In genomic region chr17:3113737-3114357, GRCm38 (mm10) we compare ENCODE assay signal across 8 mouse cellular contexts. TPM values are rescaled to one million over a fixed set of nuclear protein-coding genes. Genes with fewer than 3 reads are reported as not detected.
DNase-seq lines count a peak whose midpoint lies in the region; ATAC-seq lines count a peak whose summit lies in the region.

No protein-coding gene starts in this region.

- ATAC-seq in erythroblast, adult 5-6 weeks (replicated peaks; ENCODE audit: low FRiP score, poor library complexity, severe bottlenecking), result no peak
- no peak for ATAC-seq in embryonic facial prominence, embryonic 11.5 days (replicated peaks; ENCODE audit: insufficient number of reproducible peaks, low FRiP score, low TSS enrichment, low read depth)
- ATAC-seq in neural tube, embryonic 14.5 days (ENCODE audit: low read depth), result no peak

- DNase-seq in A20 (ENCODE audit: low read depth, low spot score), result peak; percentile 46
- peak; percentile 50 for DNase-seq in embryonic facial prominence, embryonic 11.5 days (ENCODE audit: low spot score)
- DNase-seq in limb, embryonic 10.5 days (ENCODE audit: low spot score), result no peak
- no peak for DNase-seq in ovary, postnatal 14 days (ENCODE audit: low spot score)
- DNase-seq in adrenal gland, postnatal 4 days (ENCODE audit: low spot score in 2 of 2), result no peak

- peak overlapping the region; percentile 98 for H3K9ac ChIP-seq in embryonic facial prominence, embryonic 11.5 days (replicated peaks; ENCODE audit: low read length)
- H3K9ac ChIP-seq in neural tube, embryonic 14.5 days (replicated peaks; ENCODE audit: low read depth, low read length), result peak overlapping the region; percentile 94

- no peaks in the 10 kb centered on the region for H3K9me3 ChIP-seq in erythroblast, embryonic 14.5 days (ENCODE audit: control insufficient read depth, low read length)
- no peaks in the 10 kb centered on the region for H3K9me3 ChIP-seq in embryonic facial prominence, embryonic 11.5 days (replicated peaks; ENCODE audit: control insufficient read depth, low read length)
- H3K9me3 ChIP-seq in limb, embryonic 10.5 days (replicated peaks), result no peaks in the 10 kb centered on the region
- no peaks in the 10 kb centered on the region for H3K9me3 ChIP-seq in neural tube, embryonic 14.5 days (ENCODE audit: control insufficient read depth, low read length)

- 3% methylated on average over 16 of the region's 16 CpGs for WGBS in embryonic facial prominence, embryonic 11.5 days
- WGBS in limb, embryonic 10.5 days, result 3% methylated on average over 16 of the region's 16 CpGs
- 1% methylated on average over 16 of the region's 16 CpGs for WGBS in neural tube, embryonic 14.5 days

- peak overlapping the region; percentile 99 for H3K27ac ChIP-seq in embryonic facial prominence, embryonic 11.5 days (replicated peaks; ENCODE audit: low read depth, low read length)
- H3K27ac ChIP-seq in limb, embryonic 10.5 days, result peak overlapping the region; percentile 98
- peak overlapping the region; percentile 99 for H3K27ac ChIP-seq in neural tube, embryonic 14.5 days (ENCODE audit: low read depth, low read length)

- H3K36me3 ChIP-seq in erythroblast, embryonic 14.5 days (ENCODE audit: control insufficient read depth), result peaks cover 19% of the 10 kb centered on the region
- no peaks in the 10 kb centered on the region for H3K36me3 ChIP-seq in embryonic facial prominence, embryonic 11.5 days (replicated peaks; ENCODE audit: control insufficient read depth, insufficient read depth, low read depth, low read length)
- H3K36me3 ChIP-seq in limb, embryonic 10.5 days, result peaks cover 25% of the 10 kb centered on the region
- no peaks in the 10 kb centered on the region for H3K36me3 ChIP-seq in neural tube, embryonic 14.5 days (ENCODE audit: control insufficient read depth, insufficient read depth, low read length)

- H3K4me1 ChIP-seq in erythroblast, embryonic 14.5 days (ENCODE audit: control insufficient read depth), result peaks cover 29% of the 10 kb centered on the region
- no peaks in the 10 kb centered on the region for H3K4me1 ChIP-seq in embryonic facial prominence, embryonic 11.5 days (ENCODE audit: control insufficient read depth, insufficient read depth, low read length)
- H3K4me1 ChIP-seq in limb, embryonic 10.5 days, result peaks cover 9% of the 10 kb centered on the region
- H3K4me1 ChIP-seq in neural tube, embryonic 14.5 days (ENCODE audit: control insufficient read depth, insufficient read depth, low read length), result peaks cover 21% of the 10 kb centered on the region

- peak overlapping the region; percentile 98 for H3K4me3 ChIP-seq in erythroblast, embryonic 14.5 days (replicated peaks)
- peak overlapping the region; percentile 96 for H3K4me3 ChIP-seq in embryonic facial prominence, embryonic 11.5 days (ENCODE audit: low read depth, low read length)
- H3K4me3 ChIP-seq in limb, embryonic 10.5 days, result peak overlapping the region; percentile 87
- H3K4me3 ChIP-seq in neural tube, embryonic 14.5 days (ENCODE audit: low read depth, low read length), result peak overlapping the region; percentile 98

- H3K4me2 ChIP-seq in embryonic facial prominence, embryonic 11.5 days (ENCODE audit: low read depth, low read length), result peak overlapping the region; percentile 41
- H3K4me2 ChIP-seq in neural tube, embryonic 14.5 days (ENCODE audit: low read depth, low read length), result peak overlapping the region; percentile 64

- no peaks in the 10 kb centered on the region for H3K27me3 ChIP-seq in erythroblast, embryonic 14.5 days (ENCODE audit: control insufficient read depth)
- no peaks in the 10 kb centered on the region for H3K27me3 ChIP-seq in embryonic facial prominence, embryonic 11.5 days (ENCODE audit: control insufficient read depth, insufficient read depth, low read length)
- no peaks in the 10 kb centered on the region for H3K27me3 ChIP-seq in limb, embryonic 10.5 days (ENCODE audit: low read depth, poor library complexity, severe bottlenecking)
- peaks cover 3% of the 10 kb centered on the region; the same call in 1 of the 2 replicates for H3K27me3 ChIP-seq in neural tube, embryonic 14.5 days (ENCODE audit: control insufficient read depth, insufficient read depth, low read length)

RNA-seq across cellular contexts. Expression of gene Scaf8, which starts 0.9 kb away (rescaled TPM):
- polyA plus RNA-seq in erythroblast, embryonic 14.5 days (2012), result 0.43 and 0.75 TPM in 2 replicates
- 19.4 and 27.1 TPM in 2 replicates for total RNA-seq in erythroblast, adult 5-6 weeks (2015; ENCODE audit: low replicate concordance)
- 44.2 and 45.1 TPM in 2 replicates for total RNA-seq in erythroblast, adult 5-6 weeks (2017; ENCODE audit: low replicate concordance)
- polyA plus RNA-seq in embryonic facial prominence, embryonic 11.5 days (2014; fragmentation: Nextera tagmentation; extraction: Ambion mirVana), result 25.6 and 28.5 TPM in 2 replicates
- 23.1 and 27.1 TPM in 2 replicates for polyA plus RNA-seq in limb, embryonic 10.5 days (2016; fragmentation: Nextera tagmentation; extraction: Ambion mirVana)
- polyA plus RNA-seq in neural tube, embryonic 14.5 days (2014; fragmentation: Nextera tagmentation; extraction: Ambion mirVana), result 19.8 and 23.4 TPM in 2 replicates
- total RNA-seq in adrenal gland, postnatal 4 days (2021), result 10 to 100 TPM; 57.3 to 60.4 TPM

Comparison
In these comparisons a context has a peak if more than half of its experiments do, and no peak if none do; other contexts are left out.
1. DNase-seq: peak in A20 (single experiment) and embryonic facial prominence, embryonic 11.5 days (single experiment); none in limb, embryonic 10.5 days (single experiment), ovary, postnatal 14 days (single experiment) and adrenal gland, postnatal 4 days (0 of 2).
2. RNA of gene Scaf8, which starts 0.9 kb away (polyA plus RNA-seq): 25.6 to 28.5 TPM in embryonic facial prominence, embryonic 11.5 days, 23.1 to 27.1 TPM in limb, embryonic 10.5 days and 19.8 to 23.4 TPM in neural tube, embryonic 14.5 days; 0.43 to 0.75 TPM in erythroblast, embryonic 14.5 days; every median in the first group is over 10 times any median in the second.
3. Peak in every context shown above with its lines, with median percentiles within 50 percentile points of each other: H3K4me3 ChIP-seq and H3K27ac ChIP-seq.